Mouse (Mus musculus) forebrain, embryonic 16.5 days (tissue): ENCODE data around the gene Avpr1a. TPM values are rescaled to one million over a fixed set of nuclear protein-coding genes. Genes with fewer than 3 reads are reported as not detected.

Experiments
- ATAC-seq: fragments of 200-750 bp; cut with Nextera tagmentation; 2 replicates; pipeline ENCODE4 v1.8.0; 2017; ENCODE audit warnings: mild to moderate bottlenecking, moderate library complexity
- H3K27ac ChIP-seq: fragments of 300-500 bp; sonication (generic); 2 replicates; pipeline ENCODE4 v1.5.1; 2014; ENCODE audit warnings: low read length, control low read depth
- H3K27me3 ChIP-seq: fragments of 300-500 bp; sonication (generic); replicated peaks from 2 replicates; pipeline ENCODE4 v1.6.1; 2014; ENCODE audit warnings: low read length; ENCODE audit not compliant: control insufficient read depth, insufficient read depth
- H3K36me3 ChIP-seq: fragments of 300-500 bp; sonication (generic); 2 replicates; pipeline ENCODE4 v1.6.1; 2014; ENCODE audit not compliant: control insufficient read depth, insufficient read depth
- H3K4me1 ChIP-seq: fragments of 300-500 bp; sonication (generic); replicated peaks from 2 replicates; pipeline ENCODE4 v1.6.1; 2014; ENCODE audit warnings: low read length; ENCODE audit not compliant: control insufficient read depth, insufficient read depth
- H3K4me2 ChIP-seq: fragments of 300-500 bp; sonication (generic); 2 replicates; pipeline ENCODE4 v1.6.1; 2014; ENCODE audit warnings: mild to moderate bottlenecking, low read length, control low read depth
- H3K4me3 ChIP-seq: fragments of 300-500 bp; sonication (generic); replicated peaks from 2 replicates; pipeline ENCODE4 v1.5.1; 2014; ENCODE audit warnings: mild to moderate bottlenecking, low read length, control low read depth
- H3K9ac ChIP-seq: fragments of 300-500 bp; sonication (generic); replicated peaks from 2 replicates; pipeline ENCODE4 v1.6.1; 2014; ENCODE audit warnings: low read depth, low read length, control low read depth
- H3K9me3 ChIP-seq: fragments of 300-500 bp; sonication (generic); 2 replicates; pipeline ENCODE4 v1.6.1; 2016; ENCODE audit warnings: low read length; ENCODE audit not compliant: control insufficient read depth
- WGBS: fragments of 180-500 bp; shearing (Covaris S2); extraction: QIAGEN DNeasy Blood & Tissue Kit; methylation state at CpG from one replicate; pipeline ENCODE4 v1.1.7; 2014; 5-methylcytosine and 5-hydroxymethylcytosine counted together
- polyA plus RNA-seq: library from polyadenylated mRNA; unstranded; fragments of >200 nt; fragmentation: Nextera tagmentation; extraction: Ambion mirVana; gene quantifications from 2 replicates; pipeline ENCODE4 v1.2.1, GENCODE M21; 2015

Gene Avpr1a
- polyA plus RNA-seq, 1 experiment from 2014 or later, result 2.2 TPM

DNA sequence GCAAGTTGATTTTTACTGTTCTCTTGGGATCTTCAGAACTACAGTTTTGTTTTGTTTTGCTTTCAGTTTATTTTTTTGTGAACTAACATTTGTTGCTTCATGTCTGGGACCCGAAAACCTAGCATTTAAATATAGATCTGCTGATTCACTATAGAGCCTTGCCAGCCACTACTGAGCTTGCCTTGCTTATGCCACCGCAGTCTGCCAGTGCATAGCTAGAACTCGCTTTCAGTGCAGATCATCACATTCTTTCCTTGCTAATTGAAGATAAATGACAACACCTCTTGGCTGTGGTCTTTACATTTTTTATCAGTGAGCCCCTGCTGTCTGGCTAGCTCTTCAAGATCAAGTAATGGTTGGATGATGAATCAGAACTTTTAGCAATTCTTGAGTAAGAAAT, 5.2 kb downstream of the Avpr1a start:
- WGBS, result 65% methylated on average over 3 of the region's 3 CpGs
- no peak overlapping the region for H3K4me2 ChIP-seq
- no peak for ATAC-seq
- H3K4me1 ChIP-seq, result peaks cover 10% of the 10 kb centered on the region
- no peaks in the 10 kb centered on the region for H3K9me3 ChIP-seq
- H3K9ac ChIP-seq, result no peak overlapping the region
- no peak overlapping the region for H3K4me3 ChIP-seq
- peaks cover 13% of the 10 kb centered on the region for H3K27me3 ChIP-seq
- H3K36me3 ChIP-seq, result no peaks in the 10 kb centered on the region
- H3K27ac ChIP-seq, result no peak overlapping the region

- no peak overlapping the region for H3K9ac ChIP-seq
- WGBS, result 93% methylated on average over 11 of the region's 11 CpGs
- no peaks in the 10 kb centered on the region for H3K9me3 ChIP-seq
- H3K4me3 ChIP-seq, result no peak overlapping the region
- no peak overlapping the region for H3K4me2 ChIP-seq
- H3K27ac ChIP-seq, result no peak overlapping the region
- no peaks in the 10 kb centered on the region for H3K27me3 ChIP-seq
- H3K4me1 ChIP-seq, result no peaks in the 10 kb centered on the region
- no peaks in the 10 kb centered on the region for H3K36me3 ChIP-seq
- no peak for ATAC-seq
Observed at GRCm38 (mm10) chr10:122455793-122456192, 7.5 kb downstream of the Avpr1a start.

GRCm38 (mm10) chr10:122476846-122477245, 28.5 kb downstream of the Avpr1a start:
- Histone ChIP-seq H3K9me3 (no peaks in the 10 kb centered on the region), H3K4me2 (no peak overlapping the region), H3K27me3 (no peaks in the 10 kb centered on the region), H3K9ac (no peak overlapping the region), H3K4me1 (no peaks in the 10 kb centered on the region), H3K36me3 (no peaks in the 10 kb centered on the region), H3K4me3 (no peak overlapping the region), H3K27ac (no peak overlapping the region)
- WGBS, result 84% methylated on average over 5 of the region's 5 CpGs
- no peak for ATAC-seq

GRCm38 (mm10) chr10:122498551-122498950, 50.3 kb downstream of the Avpr1a start:
- no peaks in the 10 kb centered on the region for H3K36me3 ChIP-seq
- 15% methylated on average over 2 of the region's 2 CpGs for WGBS
- H3K4me3 ChIP-seq, result no peak overlapping the region
- H3K9me3 ChIP-seq, result no peaks in the 10 kb centered on the region
- no peak for ATAC-seq
- no peaks in the 10 kb centered on the region for H3K27me3 ChIP-seq
- no peak overlapping the region for H3K27ac ChIP-seq
- no peak overlapping the region for H3K9ac ChIP-seq
- peaks cover 4% of the 10 kb centered on the region; the same call in 1 of the 2 replicates for H3K4me1 ChIP-seq
- no peak overlapping the region for H3K4me2 ChIP-seq

GRCm38 (mm10) chr10:122499306-122499705, 51.0 kb downstream of the Avpr1a start:
- no peak for ATAC-seq
- Histone ChIP-seq H3K36me3 (no peaks in the 10 kb centered on the region), H3K9ac (no peak overlapping the region), H3K27ac (no peak overlapping the region), H3K27me3 (no peaks in the 10 kb centered on the region), H3K4me1 (peaks cover 4% of the 10 kb centered on the region; the same call in 1 of the 2 replicates), H3K4me2 (no peak overlapping the region), H3K4me3 (no peak overlapping the region), H3K9me3 (no peaks in the 10 kb centered on the region)
- WGBS, result 7% methylated on average over 6 of the region's 6 CpGs

Other genes starting within 250 kb of the Avpr1a start
- gene Ppm1h, start 230.3 kb downstream of the Avpr1a start, polyA plus RNA-seq, result 10.7 and 12.2 TPM in 2 replicates